Mouse (Mus musculus) fibroblast of lung, adult 2 months (primary cell): ENCODE results near the gene Pwp2.
"Not testable (repeated sequence)": the region's sequence is repeated elsewhere in the genome, so short reads cannot be mapped to it uniquely, and the experiment has no call there.

Source experiments
- DNase-seq: peaks from one replicate; pipeline ENCODE4 v3.0.0-alpha.2; 2011; ENCODE audit warnings: low read depth

The Pwp2 gene

DNA sequence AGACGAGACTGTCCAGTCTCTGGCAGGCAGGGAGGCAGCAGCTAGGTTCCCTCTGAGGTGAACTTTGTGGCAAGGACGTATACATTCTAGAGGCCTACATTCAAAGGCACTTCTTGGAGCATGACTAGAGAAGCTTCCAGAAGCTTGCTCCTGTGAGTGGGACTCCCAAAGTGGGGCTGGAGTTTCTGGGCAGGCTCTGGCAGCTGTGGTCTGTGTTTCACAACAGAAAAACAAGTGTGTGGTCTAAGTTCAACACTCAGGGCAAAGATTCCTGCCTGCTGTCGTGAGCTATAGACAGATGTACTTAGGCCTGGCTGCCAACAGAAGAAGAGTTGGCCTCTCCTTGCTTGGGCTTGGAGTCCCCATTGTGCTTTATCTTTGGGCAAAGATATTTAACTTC lies 44.1 kb downstream of the Pwp2 start:
- DNase-seq: no peak

GRCm38 (mm10) chr10:78140251-78140600 lies 44.7 kb downstream of the Pwp2 start:
- no peak for DNase-seq

GRCm38 (mm10) chr10:78139572-78140250 lies 45.2 kb downstream of the Pwp2 start:
- no peak for DNase-seq

- no peak for DNase-seq
These were observed 46.0 kb downstream of the Pwp2 start for GRCm38 (mm10) chr10:78138812-78139523.

DNA sequence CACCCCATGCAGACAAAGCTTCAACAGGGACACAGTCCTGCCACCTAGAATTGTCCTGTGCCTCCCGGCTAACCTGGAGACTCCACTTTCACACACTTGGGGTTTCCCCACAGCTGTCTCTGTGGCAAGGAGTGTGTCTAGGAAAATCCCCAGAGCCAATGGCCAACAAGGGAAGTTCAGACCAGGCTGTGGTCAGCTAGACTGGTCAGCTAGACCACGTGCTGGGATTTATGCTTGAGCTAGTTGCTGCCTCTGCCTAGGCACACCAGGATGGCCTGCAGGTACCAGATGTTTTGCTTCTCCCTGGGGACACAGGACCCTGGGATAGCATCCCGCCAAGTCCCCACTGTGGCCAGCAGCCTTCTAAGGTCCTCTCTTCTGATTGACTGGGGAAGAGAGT lies 47.8 kb downstream of the Pwp2 start:
- no peak for DNase-seq

- DNase-seq: no peak
These were observed 49.0 kb downstream of the Pwp2 start for GRCm38 (mm10) chr10:78135947-78136346.

DNA sequence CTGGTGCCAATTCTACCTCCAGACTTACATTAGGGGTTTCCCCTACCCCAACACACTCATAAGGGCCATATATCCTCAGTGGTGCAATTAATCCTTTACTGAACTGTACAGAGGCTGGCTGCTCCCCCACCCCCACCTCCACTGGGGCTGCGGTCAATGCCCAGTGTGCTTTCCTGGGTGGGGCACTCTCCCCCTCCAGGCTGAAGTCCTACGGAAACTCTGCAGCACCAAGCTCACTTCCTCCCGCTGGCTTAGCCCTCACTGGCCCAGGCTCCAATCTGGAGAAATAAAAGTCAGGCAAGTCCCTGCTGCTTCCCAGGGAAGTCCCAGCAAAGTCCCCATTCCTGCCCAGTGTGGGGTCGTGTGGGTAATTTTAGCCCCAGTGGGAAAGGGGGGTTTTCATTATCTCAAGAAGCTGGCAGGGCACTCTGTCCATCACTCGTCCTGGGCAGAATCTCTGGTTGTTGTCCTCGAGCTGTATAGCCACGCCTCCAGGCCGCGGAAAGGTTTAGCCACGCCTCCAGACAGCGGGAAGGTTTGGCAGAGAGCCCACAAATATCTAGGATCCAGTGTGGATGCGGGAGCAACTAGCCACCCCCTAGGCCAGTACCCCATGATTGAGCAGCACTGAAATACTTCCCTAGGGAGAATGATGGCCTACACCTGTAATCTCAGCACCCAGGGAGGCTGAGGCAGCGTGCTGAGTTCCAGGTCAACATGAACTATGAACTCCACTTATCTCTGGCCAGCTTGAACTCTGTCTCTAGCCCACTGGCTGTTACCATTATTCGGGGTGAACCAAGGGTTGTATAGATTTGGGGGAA lies 49.8 kb downstream of the Pwp2 start:
- DNase-seq: no peak

DNA sequence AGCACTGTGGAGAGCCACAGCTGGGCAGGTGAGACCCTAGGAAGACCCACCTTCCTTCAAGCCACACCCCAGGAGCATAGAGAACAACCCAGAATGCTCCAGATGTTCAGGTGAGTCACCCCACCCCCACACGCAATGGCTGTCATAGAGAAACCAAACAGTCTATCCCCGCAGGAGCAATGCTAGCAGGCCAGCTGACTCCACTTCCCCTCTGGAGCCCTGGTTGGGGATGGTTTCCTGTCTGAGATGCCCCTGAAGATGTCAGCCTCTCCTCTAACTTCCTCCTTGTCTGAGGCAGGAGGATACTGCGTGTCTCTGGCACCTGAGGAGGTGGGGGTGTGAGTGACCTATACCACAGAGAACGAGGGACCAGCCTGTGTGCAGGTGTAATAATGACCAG lies 50.5 kb downstream of the Pwp2 start:
- no peak for DNase-seq

GRCm38 (mm10) chr10:78129998-78130397 lies 55.0 kb downstream of the Pwp2 start:
- DNase-seq: no peak

DNA sequence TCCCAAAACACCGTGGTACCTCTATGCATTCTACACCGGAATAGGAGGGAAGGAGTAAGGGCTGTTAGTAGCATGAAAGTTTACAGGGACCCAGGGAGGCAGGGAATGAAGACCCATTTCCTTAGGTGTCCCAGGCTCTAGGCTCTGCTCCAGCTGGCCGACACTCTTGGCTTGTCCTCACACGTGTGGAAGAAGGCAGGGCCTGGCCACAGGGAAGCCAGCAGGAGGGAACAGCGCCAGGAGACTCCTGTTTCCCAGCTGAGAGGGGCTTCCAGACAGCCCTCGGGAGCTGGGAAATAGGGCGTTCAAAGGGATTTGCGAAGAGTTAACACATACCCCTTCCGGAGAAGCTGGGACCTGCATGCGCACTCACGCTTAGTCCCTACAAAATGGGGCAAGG lies 55.5 kb downstream of the Pwp2 start:
- DNase-seq: no peak

DNA sequence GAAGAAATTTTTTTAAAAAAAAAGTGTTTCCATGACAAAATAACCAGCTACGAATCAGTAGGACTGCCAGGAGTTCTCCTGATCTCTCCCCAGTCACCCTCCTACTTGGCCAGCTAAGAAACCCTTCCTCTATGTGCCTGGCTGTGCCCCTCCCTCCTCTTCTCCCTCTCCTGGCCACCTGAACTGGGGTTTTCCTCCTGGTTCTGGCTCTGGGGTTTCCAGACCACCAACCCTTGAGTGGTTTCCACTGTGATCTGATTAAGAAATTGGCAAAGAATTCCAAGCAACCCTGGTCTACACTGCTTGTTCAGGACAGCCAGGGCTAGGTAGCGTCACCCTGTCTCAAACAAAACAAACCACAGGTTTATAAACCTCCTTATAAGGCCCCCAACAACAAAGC lies 56.3 kb downstream of the Pwp2 start:
- no peak for DNase-seq

- DNase-seq: no peak
These were observed 57.0 kb downstream of the Pwp2 start for GRCm38 (mm10) chr10:78127931-78128330.

DNA sequence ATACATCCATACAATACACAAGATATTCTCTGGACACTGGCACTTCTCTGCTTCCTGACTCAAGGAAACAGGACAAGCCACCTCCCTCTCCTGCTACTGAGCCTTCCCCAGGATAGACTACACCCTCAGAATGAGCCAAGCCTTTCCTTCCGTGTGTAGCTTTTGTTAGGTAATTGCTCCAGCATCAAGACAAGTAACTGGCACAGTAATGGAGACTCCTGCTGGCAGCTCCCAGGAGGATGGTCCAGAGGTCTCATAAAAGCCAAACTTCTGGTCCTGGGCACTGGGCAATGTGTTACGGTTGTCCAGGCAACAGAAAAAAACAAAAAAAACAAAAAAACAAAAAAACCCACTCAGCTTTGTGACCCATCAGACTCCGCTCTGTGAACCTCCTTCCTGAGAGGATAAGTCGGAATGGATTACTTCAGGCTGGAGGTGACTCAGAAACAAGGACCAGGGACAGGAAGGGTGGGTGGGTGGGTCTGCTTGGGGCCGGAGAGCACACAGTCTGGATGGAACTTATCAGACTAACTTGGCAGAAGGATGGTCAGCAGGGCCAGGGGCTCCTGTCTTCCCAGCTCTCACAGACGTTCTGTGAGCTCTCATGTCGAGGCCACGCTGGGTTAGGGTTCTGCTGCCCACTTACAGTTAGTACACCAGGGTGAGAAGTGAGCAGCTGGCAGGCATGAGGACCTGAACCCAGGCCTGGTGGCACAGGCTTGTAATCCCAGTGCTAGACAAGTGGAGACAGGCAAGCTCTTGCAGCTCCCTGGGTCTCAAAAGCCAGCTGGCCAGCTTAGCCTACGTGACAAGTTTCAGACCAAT lies 57.7 kb downstream of the Pwp2 start:
- no peak for DNase-seq

GRCm38 (mm10) chr10:78126311-78126710 lies 58.6 kb downstream of the Pwp2 start:
- no peak for DNase-seq

DNA sequence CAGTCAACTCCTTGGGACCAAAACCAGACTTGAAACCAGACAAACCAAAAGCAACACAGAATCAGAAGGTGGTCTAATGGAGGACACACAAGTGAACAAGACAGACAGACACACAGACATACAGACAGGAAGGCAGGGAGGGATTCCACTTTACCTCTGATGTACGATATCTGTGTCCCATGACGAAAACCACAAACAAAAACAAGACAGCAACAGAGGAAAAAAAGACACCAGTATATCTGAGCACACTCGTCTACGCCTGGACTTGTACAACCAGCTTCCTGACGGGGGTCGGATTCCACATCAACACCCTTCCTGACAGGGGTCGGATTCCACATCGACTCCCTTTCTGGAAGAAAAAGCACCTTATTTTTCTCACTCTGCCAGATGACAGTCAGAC lies 59.9 kb downstream of the Pwp2 start:
- DNase-seq: not testable (repeated sequence)

- not testable (repeated sequence) for DNase-seq
These were observed 60.8 kb downstream of the Pwp2 start for GRCm38 (mm10) chr10:78124137-78124536.
